Mouse (Mus musculus): ENCODE measurements at regions not wholly inside any gene's neighbourhood (a gene's known extent, or its start where the extent isn't known, plus 50 kb on each side); places are given as distances from the start of the nearest gene placed in this dataset.

DNA sequence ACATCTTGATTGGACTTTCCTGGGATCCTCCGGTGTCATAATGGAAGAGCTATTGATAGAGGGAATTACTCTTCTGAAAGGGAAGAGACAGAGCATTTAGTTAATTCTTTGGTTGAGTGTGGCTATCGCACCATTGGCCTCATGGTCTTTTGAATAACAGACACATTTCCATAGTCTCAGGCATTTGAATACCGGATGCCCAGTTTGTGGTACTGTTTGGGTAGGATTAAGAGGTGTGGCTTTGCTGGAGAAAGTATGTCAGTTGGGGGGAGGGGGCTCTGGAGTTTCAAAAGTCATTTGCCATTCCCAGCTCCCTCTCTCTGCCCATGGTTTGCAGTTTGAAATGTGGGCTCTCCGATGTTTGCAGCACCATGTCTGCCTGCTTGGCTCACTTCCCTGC lies 139.4 kb upstream of the Smim15 start:
- DNase-seq (ENCODE audit: low spot score in 2 of 2), result no peak

- DNase-seq (ENCODE audit: low spot score in 2 of 2), result no peak
Measured at GRCm38 (mm10) chr13:107904051-107904740, 140.1 kb upstream of the Smim15 start.

DNA sequence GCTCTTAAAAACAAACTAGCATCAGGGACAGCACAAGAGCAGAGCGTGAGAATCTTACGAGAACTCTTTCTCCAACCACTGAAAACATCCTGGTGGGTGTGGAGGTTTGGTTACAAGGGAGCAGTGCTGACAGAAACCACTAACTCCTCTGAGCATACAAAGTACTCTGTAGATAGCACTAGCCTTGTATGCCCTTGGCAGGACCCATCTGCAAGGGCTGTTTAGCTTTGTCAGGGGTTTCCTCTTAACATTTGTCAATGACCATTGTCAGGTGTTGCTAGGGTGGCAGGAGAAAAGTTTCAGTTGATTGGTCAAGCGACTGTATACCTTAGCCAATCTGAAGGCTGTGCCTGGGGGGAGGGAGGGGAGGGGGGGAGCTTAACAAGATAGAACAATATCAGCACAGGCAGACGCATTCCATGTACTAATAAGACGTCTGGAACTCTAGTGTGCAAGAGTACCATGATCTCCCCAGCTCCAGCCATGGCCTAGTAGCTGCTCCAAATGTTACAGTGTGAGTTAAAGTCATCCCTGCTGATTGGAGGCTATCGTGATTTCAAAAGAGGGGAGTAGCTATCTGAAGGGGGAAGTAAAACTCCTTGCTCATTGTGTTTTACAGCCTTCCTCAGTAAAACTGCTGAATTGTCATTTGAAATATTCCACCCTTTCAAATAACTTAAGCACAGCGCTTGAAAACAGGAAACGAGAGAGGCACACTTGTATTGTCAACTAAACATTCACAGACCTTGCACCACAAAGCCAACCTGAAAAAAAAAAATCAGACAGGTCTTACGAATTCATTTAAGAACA lies 140.9 kb upstream of the Smim15 start:
- DNase-seq (ENCODE audit: low spot score in 2 of 2), result no peak

- DNase-seq (ENCODE audit: low spot score in 2 of 2), result no peak
Measured at GRCm38 (mm10) chr13:107902800-107903149, 141.5 kb upstream of the Smim15 start.

DNA sequence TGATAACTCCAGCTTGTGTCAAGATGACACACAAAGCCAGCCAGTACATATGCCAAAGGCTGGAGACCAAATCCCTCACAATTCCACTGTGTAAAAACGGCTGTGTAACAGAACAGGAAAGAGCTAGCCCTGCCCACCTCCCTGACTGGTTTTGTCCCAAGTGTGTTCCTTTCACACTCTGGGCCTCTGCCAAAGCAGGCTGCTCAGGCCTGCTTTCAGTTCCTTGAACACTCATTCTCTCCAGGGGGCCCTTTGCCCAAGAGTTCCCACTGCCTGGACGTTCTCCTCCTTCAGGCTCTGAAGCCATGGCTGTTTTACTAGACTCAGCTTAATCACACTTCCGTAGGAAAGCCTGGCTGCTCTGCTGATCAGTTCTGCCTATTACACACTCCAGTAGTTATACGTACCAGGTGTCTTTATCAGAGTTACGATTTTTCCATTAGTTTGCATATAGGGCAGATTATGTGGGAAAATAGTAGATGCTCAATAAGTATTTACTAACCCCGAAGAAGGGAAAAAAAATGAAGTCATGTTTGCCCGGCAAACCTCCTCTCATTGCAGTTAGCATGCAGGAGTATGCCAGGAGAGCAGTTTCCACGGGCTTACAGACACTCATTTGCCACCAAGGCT lies 144.5 kb upstream of the Smim15 start:
- peak in 1 of 2 experiments; percentile 48 for DNase-seq (ENCODE audit: low spot score in 2 of 2)

GRCm38 (mm10) chr13:107897646-107898045 lies 146.6 kb upstream of the Smim15 start:
- DNase-seq (ENCODE audit: low spot score in 2 of 2), result no peak

GRCm38 (mm10) chr13:107897184-107897583 lies 147.1 kb upstream of the Smim15 start:
- no peak for DNase-seq (ENCODE audit: low spot score in 2 of 2)

DNA sequence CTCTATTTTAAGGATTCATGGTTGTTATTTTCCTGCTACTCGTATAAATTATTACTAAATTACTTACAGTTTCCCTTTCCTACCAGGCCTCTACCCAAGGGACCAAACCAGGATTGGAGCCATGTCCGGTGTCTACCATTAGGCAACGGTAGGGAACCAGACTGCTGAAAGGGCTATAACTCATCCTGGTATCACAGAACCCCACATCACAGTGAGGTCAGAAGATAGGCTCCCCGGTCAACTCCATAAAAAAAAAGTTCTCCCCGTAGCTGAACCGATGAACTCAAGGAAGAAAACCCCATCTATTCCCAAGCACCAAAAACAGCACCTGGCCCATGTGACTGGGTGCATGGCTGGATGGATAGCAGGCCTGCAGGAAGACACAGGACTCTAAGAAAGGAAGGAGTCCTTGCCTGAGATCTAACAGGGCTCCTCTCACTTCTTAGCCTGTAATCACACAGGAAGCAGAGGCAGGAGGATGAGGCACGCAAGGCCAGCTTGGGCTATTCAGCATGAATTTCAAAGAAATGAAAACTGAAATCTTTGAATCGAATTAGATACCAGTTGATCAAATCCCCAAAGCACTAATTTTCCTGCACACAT lies 150.6 kb upstream of the Smim15 start:
- no peak for DNase-seq (ENCODE audit: low spot score in 2 of 2)

DNA sequence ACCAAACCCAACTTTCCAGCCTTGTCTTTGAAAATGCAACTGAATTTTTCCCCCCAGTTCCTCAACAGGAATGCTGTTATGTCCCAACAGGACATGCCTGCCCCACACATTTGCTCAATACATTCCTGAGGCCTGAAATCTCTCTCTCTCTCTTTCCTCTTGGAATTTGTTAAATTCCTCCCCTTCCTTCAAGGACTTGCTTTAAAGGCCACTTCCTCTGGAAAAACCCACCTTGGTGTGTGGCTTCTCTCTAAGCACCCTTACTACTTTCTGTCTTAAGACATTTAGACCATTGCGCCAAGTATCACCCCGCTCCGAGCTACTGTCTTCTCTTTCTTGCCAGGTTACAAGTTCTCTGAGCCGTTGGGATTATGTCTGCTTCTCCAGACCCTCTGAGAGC lies 151.2 kb upstream of the Smim15 start:
- no peak for DNase-seq (ENCODE audit: low spot score in 2 of 2)

GRCm38 (mm10) chr13:107891946-107892345 lies 152.3 kb upstream of the Smim15 start:
- no peak for DNase-seq (ENCODE audit: low spot score in 2 of 2)

GRCm38 (mm10) chr13:107890866-107891821 lies 153.1 kb upstream of the Smim15 start:
- peak; percentile 61 to 64 for DNase-seq (ENCODE audit: low spot score in 2 of 2)

- peak; percentile 98 to 99 for DNase-seq (ENCODE audit: low spot score in 2 of 2)
Measured at GRCm38 (mm10) chr13:107889985-107890865, 154.0 kb upstream of the Smim15 start.

GRCm38 (mm10) chr13:107889588-107889984 lies 154.7 kb upstream of the Smim15 start:
- peak in 1 of 2 experiments; percentile 32 for DNase-seq (ENCODE audit: low spot score in 2 of 2)

DNA sequence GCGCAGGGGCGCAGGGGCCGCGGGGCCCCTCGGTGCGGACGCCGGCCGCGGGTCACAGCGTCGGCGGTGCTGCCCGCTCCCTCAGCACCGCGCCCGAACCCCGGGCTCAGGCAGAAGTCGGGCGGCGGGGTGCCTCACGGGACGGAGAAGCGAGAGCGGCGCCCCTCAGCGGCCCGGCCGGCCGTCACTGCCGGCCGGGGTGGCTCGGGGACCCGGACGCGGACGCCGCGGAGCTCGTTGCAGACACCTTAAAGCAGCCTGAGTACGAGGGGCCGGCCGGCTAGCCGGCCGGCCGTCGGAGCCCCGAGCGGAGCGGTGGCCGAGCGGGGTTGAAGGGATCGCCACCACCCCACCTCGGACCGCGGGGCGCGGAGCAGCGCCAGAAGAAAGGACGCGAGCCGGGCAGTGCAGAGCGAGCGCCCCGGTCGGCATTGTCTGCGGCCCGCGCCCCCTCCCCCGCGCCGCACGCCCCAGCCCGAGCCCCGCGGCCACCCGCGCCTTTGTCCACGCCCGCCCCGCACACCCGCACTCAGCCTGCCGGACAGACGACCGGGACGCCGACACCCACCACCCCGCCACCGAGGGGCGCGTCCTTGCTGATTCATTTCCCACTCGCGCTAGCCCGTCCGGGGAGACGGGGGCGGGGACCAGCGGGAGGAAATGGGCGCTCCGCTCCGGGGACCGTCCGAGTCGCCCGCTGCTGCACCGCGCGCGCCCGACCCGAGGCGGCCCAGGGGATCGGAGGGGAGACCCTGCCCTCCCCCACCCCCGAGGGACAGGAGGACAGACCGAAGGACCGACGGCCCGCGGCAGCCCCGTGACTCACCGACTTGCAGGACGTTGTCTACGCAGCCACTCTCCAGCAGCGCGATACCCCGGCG lies 155.4 kb upstream of the Smim15 start:
- DNase-seq (ENCODE audit: low spot score in 2 of 2), result peak; percentile 61 to 67

DNA sequence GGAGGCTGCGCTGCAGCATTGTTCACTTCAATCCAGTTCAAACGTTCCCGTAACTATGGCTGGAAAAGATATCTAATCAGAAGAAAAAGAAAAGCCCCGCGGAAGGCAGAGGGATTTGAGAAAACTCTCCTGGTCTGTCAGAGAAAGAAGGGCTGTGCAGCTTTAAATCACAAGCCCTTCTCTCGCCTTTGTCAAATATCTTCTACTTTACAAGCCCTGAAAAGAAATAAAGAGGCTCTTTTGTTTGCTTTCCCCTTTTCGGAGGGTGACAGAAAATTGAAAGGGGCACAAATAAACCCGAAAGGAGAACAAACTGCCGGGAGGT lies 156.1 kb upstream of the Smim15 start:
- DNase-seq (ENCODE audit: low spot score in 2 of 2), result no peak

DNA sequence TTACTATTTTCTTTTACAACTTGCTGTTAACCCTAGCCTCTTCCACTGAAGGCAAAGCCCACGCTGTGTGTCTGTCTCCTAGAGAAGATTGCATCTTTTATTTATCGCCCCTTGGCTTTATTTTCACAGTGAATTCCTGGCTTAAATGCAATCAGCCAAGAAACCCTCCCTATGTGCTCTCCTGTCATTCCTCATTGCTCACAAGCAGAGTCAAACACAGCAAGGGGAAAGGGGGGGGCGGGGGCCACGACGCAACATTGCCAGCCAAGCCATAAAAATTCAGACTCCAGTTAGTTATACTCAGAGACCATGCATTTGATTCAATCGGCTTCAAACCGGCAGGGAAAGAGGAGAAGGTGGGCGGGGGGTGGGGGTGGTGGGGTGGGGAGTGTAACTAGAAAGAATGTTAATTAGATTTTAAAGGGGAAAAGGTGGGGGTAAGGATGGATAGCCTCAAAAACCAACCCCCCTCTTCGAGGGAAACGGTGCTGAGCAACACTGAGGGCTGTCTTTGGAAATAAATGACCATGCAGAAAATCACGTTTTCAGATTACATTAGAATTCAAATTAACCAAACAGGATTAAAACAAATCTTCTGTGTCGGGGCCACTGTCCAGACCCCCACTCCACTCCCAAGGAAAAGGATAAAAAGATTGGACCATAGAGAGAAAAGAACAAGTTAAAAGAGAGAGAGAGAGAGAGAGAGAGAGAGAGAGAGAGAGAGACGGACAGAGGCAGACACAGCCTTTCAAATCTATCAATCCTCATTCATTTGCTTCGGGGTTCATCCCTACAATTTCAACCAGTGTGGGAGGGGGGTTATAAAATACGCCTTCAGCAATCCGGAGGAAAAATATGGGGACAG lies 156.6 kb upstream of the Smim15 start:
- DNase-seq (ENCODE audit: low spot score in 2 of 2), result no peak

DNA sequence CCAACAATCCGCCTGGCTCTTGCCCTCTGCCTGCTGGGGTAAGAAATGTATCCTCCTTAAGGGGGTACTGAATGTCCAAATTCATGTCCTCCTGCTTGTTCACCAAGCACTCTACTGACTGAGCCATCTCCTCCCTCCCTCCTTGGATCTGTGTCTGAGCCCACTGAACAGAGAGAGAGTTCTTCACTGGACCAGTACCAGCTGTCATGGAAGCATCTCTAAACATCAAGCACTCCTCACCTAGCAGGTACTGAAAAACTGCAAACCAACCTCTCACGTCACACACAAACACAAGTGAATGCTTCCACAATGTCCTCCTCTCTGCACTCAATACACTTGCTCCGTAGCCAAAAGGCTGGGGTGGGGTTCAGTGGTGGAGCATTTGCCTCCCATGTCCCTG lies 159.4 kb upstream of the Smim15 start:
- DNase-seq (ENCODE audit: low spot score in 2 of 2), result no peak

DNA sequence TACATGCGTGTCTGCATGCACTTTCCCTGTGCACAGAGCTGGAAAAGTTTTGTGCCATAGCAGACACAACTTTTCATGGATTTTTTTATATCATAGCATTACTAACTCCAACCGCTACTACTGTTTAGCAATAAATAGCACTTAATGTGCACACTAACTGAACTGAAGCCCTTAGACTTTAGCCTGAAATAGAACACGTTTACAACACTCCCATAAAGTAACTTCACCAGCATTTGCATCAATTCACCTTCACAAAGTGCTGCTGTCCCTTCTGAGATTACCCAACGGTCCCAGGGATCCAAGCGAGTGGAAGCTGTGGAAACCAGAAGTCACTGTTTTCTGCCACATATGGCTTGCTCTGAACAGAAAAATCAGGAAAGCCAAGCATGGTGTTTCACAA lies 161.9 kb upstream of the Smim15 start:
- no peak for DNase-seq (ENCODE audit: low spot score in 2 of 2)

Data from urinary bladder, postnatal 36 days (tissue).